Comparison of ENCODE assay signal across 1 mouse cellular context in the genomic region with DNA sequence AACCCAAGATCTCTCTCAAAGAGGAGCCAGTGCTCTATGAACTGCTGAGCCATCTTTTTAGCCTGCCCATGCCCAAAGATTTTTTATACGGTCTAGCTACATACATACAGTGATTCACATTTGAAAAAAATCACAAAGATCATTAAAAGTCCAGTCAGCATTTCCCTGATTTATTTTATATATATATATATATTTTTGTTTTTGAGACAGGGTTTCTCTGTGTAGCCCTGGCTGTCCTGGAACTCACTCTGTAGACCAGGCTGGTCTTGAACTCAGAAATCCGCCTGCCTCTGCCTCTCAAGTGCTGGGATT.
TF ChIP-seq lines count a peak whose summit lies in the region.

No protein-coding gene starts in this region.

TF ChIP-seq in ES-E14, 5 proteins besides CTCF, POLR2A, EP300 and RAD21:
- peak; percentile 66; the same call in 1 of the 2 replicates for TF ChIP-seq MAFK (IDR thresholded peaks at IDR 0.05; ENCODE audit: insufficient read depth, low read depth, low read length)
